Mouse (Mus musculus) testis, postnatal 10 days (tissue): Measurements from ENCODE around the gene Wbp4.
"Not testable (repeated sequence)": the region's sequence is repeated elsewhere in the genome, so short reads cannot be mapped to it uniquely, and the experiment has no call there.

Experiments
- DNase-seq: peaks from one replicate; pipeline ENCODE4 v3.0.0; 2021; ENCODE audit warnings: low spot score

Wbp4 gene

GRCm38 (mm10) chr14:79451681-79452590 is 29.4 kb downstream of the Wbp4 start, which contains the start of gene Kbtbd6:
TSS of gene Kbtbd6 (plus strand) at chr14:79451835.
- peak; percentile 79 for DNase-seq

- no peak for DNase-seq
These were observed 36.2 kb downstream of the Wbp4 start for GRCm38 (mm10) chr14:79445055-79445620.

- DNase-seq, result no peak
These were observed 36.7 kb downstream of the Wbp4 start for GRCm38 (mm10) chr14:79444601-79445000.

- no peak for DNase-seq
These were observed 39.9 kb downstream of the Wbp4 start for GRCm38 (mm10) chr14:79441441-79441840.

- no peak for DNase-seq
These were observed 40.7 kb downstream of the Wbp4 start for GRCm38 (mm10) chr14:79440655-79441054.

- no peak for DNase-seq
These were observed 47.3 kb downstream of the Wbp4 start for GRCm38 (mm10) chr14:79434068-79434467.

- not testable (repeated sequence) for DNase-seq
These were observed 54.5 kb downstream of the Wbp4 start for GRCm38 (mm10) chr14:79426730-79427365.

- DNase-seq, result peak; percentile 91
These were observed 55.2 kb downstream of the Wbp4 start, which contains the start of gene Kbtbd7 for GRCm38 (mm10) chr14:79425979-79426729. TSS of gene Kbtbd7 (plus strand) at chr14:79426511.

GRCm38 (mm10) chr14:79420083-79420685 is 61.1 kb downstream of the Wbp4 start:
- peak; percentile 48 for DNase-seq

GRCm38 (mm10) chr14:79413121-79413520 is 68.2 kb downstream of the Wbp4 start:
- DNase-seq, result no peak

GRCm38 (mm10) chr14:79410662-79411061 is 70.7 kb downstream of the Wbp4 start:
- no peak for DNase-seq
